In genomic region chr5:83440259-83440658, GRCm38 (mm10) we compare ENCODE assay signal across 8 mouse cellular contexts.
DNase-seq lines count a peak whose midpoint lies in the region; ATAC-seq and TF ChIP-seq lines count a peak whose summit lies in the region.

No protein-coding gene starts in this region.

- no peaks in the 10 kb centered on the region for H3K36me3 ChIP-seq in hindbrain, embryonic 11.5 days (ENCODE audit: control insufficient read depth, insufficient read depth, low read length)
- H3K36me3 ChIP-seq in hindbrain, embryonic 13.5 days = no peaks in the 10 kb centered on the region
- H3K36me3 ChIP-seq in MEL (ENCODE audit: control insufficient read depth in 1 of 2, insufficient read depth in 2 of 2, low read length in 2 of 2) = no peaks in the 10 kb centered on the region

- peak; percentile 73 for DNase-seq in hindbrain, embryonic 11.5 days (ENCODE audit: low spot score)
- DNase-seq in MEL (ENCODE audit: low read depth, low spot score) = peak; percentile 60
- peak; percentile 39 for DNase-seq in cerebellum, adult 9-10 months
- DNase-seq in left cerebral cortex, postnatal 14 days (ENCODE audit: low spot score in 2 of 2) = peak; percentile 59 to 74
- peak; percentile 62 for DNase-seq in retina, postnatal 1 day
- DNase-seq in ovary, postnatal 36 days (ENCODE audit: low spot score) = no peak

- no peak for TF ChIP-seq EP300 in MEL (IDR thresholded peaks at IDR 0.05; ENCODE audit: low read depth in 1 of 2, low read length in 2 of 2)

- no peaks in the 10 kb centered on the region for H3K9me3 ChIP-seq in hindbrain, embryonic 11.5 days (ENCODE audit: control insufficient read depth, low read length)
- no peaks in the 10 kb centered on the region for H3K9me3 ChIP-seq in hindbrain, embryonic 13.5 days
- no peaks in the 10 kb centered on the region for H3K9me3 ChIP-seq in MEL (replicated peaks; ENCODE audit: insufficient read depth, low read length)

- H3K4me1 ChIP-seq in hindbrain, embryonic 11.5 days (replicated peaks; ENCODE audit: control insufficient read depth, insufficient read depth, low read length) = no peaks in the 10 kb centered on the region
- no peaks in the 10 kb centered on the region for H3K4me1 ChIP-seq in hindbrain, embryonic 13.5 days (replicated peaks)
- H3K4me1 ChIP-seq in MEL (ENCODE audit: control insufficient read depth in 1 of 2, insufficient read depth in 2 of 2, low read length in 2 of 2) = no peaks in the 10 kb centered on the region

- no peak overlapping the region for H3K4me3 ChIP-seq in hindbrain, embryonic 11.5 days (ENCODE audit: low read depth, low read length)
- no peak overlapping the region for H3K4me3 ChIP-seq in hindbrain, embryonic 13.5 days
- H3K4me3 ChIP-seq in MEL (ENCODE audit: control insufficient read depth in 1 of 2, insufficient read depth in 1 of 2, low read depth in 2 of 2, low read length in 2 of 2) = no peak overlapping the region

- no peak overlapping the region for H3K9ac ChIP-seq in hindbrain, embryonic 11.5 days (ENCODE audit: low read depth, low read length)
- no peak overlapping the region for H3K9ac ChIP-seq in hindbrain, embryonic 13.5 days
- no peak overlapping the region for H3K9ac ChIP-seq in MEL (ENCODE audit: control insufficient read depth, low read depth, low read length, poor library complexity, severe bottlenecking)

- no peak overlapping the region for H3K4me2 ChIP-seq in hindbrain, embryonic 11.5 days (replicated peaks; ENCODE audit: low read depth, low read length)
- H3K4me2 ChIP-seq in hindbrain, embryonic 13.5 days = no peak overlapping the region

- peak; percentile 96 for TF ChIP-seq RAD21 in MEL (IDR thresholded peaks at IDR 0.05; ENCODE audit: low read depth, low read length)

- no peaks in the 10 kb centered on the region for H3K79me2 ChIP-seq in MEL (ENCODE audit: control insufficient read depth, insufficient read depth, low read length, poor library complexity)

- intact Hi-C loops in left cerebral cortex, postnatal 14 days (cut with DNase I) = no loop called here

- peak; percentile 43 for ATAC-seq in hindbrain, embryonic 11.5 days (ENCODE audit: low FRiP score)
- no peak for ATAC-seq in hindbrain, embryonic 13.5 days (ENCODE audit: low FRiP score)
- ATAC-seq in frontal cortex, adult (ENCODE audit: low TSS enrichment) = peak; percentile 80

- H3K27me3 ChIP-seq in hindbrain, embryonic 11.5 days (ENCODE audit: control insufficient read depth, insufficient read depth, low read length) = no peaks in the 10 kb centered on the region
- no peaks in the 10 kb centered on the region for H3K27me3 ChIP-seq in hindbrain, embryonic 13.5 days
- H3K27me3 ChIP-seq in MEL (ENCODE audit: control insufficient read depth in 1 of 2, insufficient read depth in 2 of 2, low read length in 2 of 2) = no peaks in the 10 kb centered on the region

- no peak overlapping the region for H3K27ac ChIP-seq in hindbrain, embryonic 11.5 days (ENCODE audit: low read depth, low read length)
- no peak overlapping the region for H3K27ac ChIP-seq in hindbrain, embryonic 13.5 days
- no peak overlapping the region for H3K27ac ChIP-seq in MEL (ENCODE audit: control insufficient read depth, low read depth, low read length)

- TF ChIP-seq CTCF in MEL (IDR thresholded peaks at IDR 0.05 in 2 of 3, conservative IDR thresholded peaks at IDR 0.05 in 1 of 3; ENCODE audit: control insufficient read depth in 1 of 3, insufficient read depth in 1 of 3, low read depth in 2 of 3, low read length in 3 of 3, poor library complexity in 1 of 3, severe bottlenecking in 1 of 3) = peak; percentile 64 to 82 (median 73)

- TF ChIP-seq POLR2A in MEL (IDR thresholded peaks at IDR 0.05; ENCODE audit: control insufficient read depth in 1 of 2, insufficient read depth in 1 of 2, low read depth in 1 of 2, low read length in 2 of 2, poor library complexity in 1 of 2) = no peak

- 11% methylated on average over 3 of the region's 3 CpGs for WGBS in hindbrain, embryonic 11.5 days
- WGBS in hindbrain, embryonic 13.5 days = 10% methylated on average over 3 of the region's 3 CpGs

TF ChIP-seq in MEL, 35 proteins besides CTCF, POLR2A, EP300 and RAD21:
- no peak for TF ChIP-seq TAL1 (IDR thresholded peaks at IDR 0.05; ENCODE audit: low read length)
- TF ChIP-seq SMC3 (IDR thresholded peaks at IDR 0.05; ENCODE audit: low read depth, low read length) = peak; percentile 81
- TF ChIP-seq ZC3H11A (IDR thresholded peaks at IDR 0.05; ENCODE audit: low read depth, low read length) = peak; percentile 74
- TF ChIP-seq POLR2AphosphoS2 (IDR thresholded peaks at IDR 0.05; ENCODE audit: low read length) = no peak
- no peak for TF ChIP-seq ETS1 (IDR thresholded peaks at IDR 0.05; ENCODE audit: low read depth, low read length)
- TF ChIP-seq CHD2 (IDR thresholded peaks at IDR 0.05; ENCODE audit: low read length) = no peak
- TF ChIP-seq ELF1 (IDR thresholded peaks at IDR 0.05; ENCODE audit: low read depth, low read length) = no peak
- TF ChIP-seq NELFE (IDR thresholded peaks at IDR 0.05; ENCODE audit: low read depth, low read length) = no peak
- no peak for TF ChIP-seq MAX (IDR thresholded peaks at IDR 0.05; ENCODE audit: low read length)
- no peak for TF ChIP-seq MAFK (IDR thresholded peaks at IDR 0.05; ENCODE audit: borderline replicate concordance, low read depth, low read length)
